Mouse (Mus musculus) myocyte (in vitro differentiated cells): ENCODE measurements around the gene Ifitm10. TPM values are rescaled to one million over a fixed set of nuclear protein-coding genes. Genes with fewer than 3 reads are reported as not detected.

Experiments used
- H3K27me3 ChIP-seq: one replicate; pipeline ENCODE4 v1.6.1; 2011; ENCODE audit not compliant: control insufficient read depth, insufficient read depth, insufficient read length
- H3K36me3 ChIP-seq: one replicate; pipeline ENCODE4 v1.6.1; 2011; ENCODE audit not compliant: control insufficient read depth, insufficient read depth
- H3K4me2 ChIP-seq: one replicate; pipeline ENCODE4 v1.6.1; 2011; ENCODE audit warnings: low read depth, control low read depth
- H3K4me3 ChIP-seq: one replicate; pipeline ENCODE4 v1.5.1; 2011; ENCODE audit warnings: mild to moderate bottlenecking, control low read depth, moderate library complexity
- H3K79me2 ChIP-seq: one replicate; pipeline ENCODE4 v1.6.1; 2011; ENCODE audit not compliant: control insufficient read depth, insufficient read depth
- H3ac ChIP-seq: one replicate; pipeline ENCODE4 v1.6.1; 2011; ENCODE audit not compliant: control insufficient read depth, insufficient read length
- CEBPB ChIP-seq: IDR thresholded peaks from 2 replicates; pipeline ENCODE4 v1.6.1; 2011; ENCODE audit warnings: mild to moderate bottlenecking, moderate library complexity; ENCODE audit not compliant: poor library complexity, insufficient read depth, severe bottlenecking
- E2F4 ChIP-seq: IDR thresholded peaks from one replicate; pipeline ENCODE4 v1.6.1; 2011; ENCODE audit warnings: mild to moderate bottlenecking, control low read depth, moderate library complexity; ENCODE audit not compliant: insufficient read depth
- MAX ChIP-seq: IDR thresholded peaks from one replicate; pipeline ENCODE4 v1.6.1; 2011; ENCODE audit warnings: low read depth, mild to moderate bottlenecking, control low read depth
- MYOD1 ChIP-seq, 3 experiments: IDR thresholded peaks; one replicate each; pipeline ENCODE4 v1.6.1; 2011; ENCODE audit warnings: control low read depth in 2 of 3, low read depth in 2 of 3, mild to moderate bottlenecking in 2 of 3, moderate library complexity in 1 of 3; ENCODE audit not compliant: insufficient read length in 2 of 3, control insufficient read depth in 1 of 3
- MYOG ChIP-seq, 3 experiments: IDR thresholded peaks; one replicate each; pipeline ENCODE4 v1.6.1; 2011; ENCODE audit warnings: control low read depth in 2 of 3, low read depth in 2 of 3, mild to moderate bottlenecking in 2 of 3; ENCODE audit not compliant: insufficient read length in 2 of 3, control insufficient read depth in 1 of 3, insufficient read depth in 1 of 3
- POLR2A ChIP-seq: IDR thresholded peaks from one replicate; pipeline ENCODE4 v1.6.1; 2011; ENCODE audit warnings: low read depth, mild to moderate bottlenecking, control low read depth, moderate library complexity; ENCODE audit not compliant: insufficient read length
- POLR2AphosphoS2 ChIP-seq: IDR thresholded peaks from one replicate; pipeline ENCODE4 v1.6.1; 2011; ENCODE audit warnings: low read depth, control low read depth; ENCODE audit not compliant: insufficient read length
- REST ChIP-seq: IDR thresholded peaks from one replicate; pipeline ENCODE4 v1.6.1; 2011; ENCODE audit warnings: mild to moderate bottlenecking, control low read depth, moderate library complexity; ENCODE audit not compliant: insufficient read depth, insufficient read length
- SRF ChIP-seq: IDR thresholded peaks from one replicate; pipeline ENCODE4 v1.6.1; 2011; ENCODE audit warnings: low read depth; ENCODE audit not compliant: control insufficient read depth, insufficient read length
- TCF12 ChIP-seq: IDR thresholded peaks from one replicate; pipeline ENCODE4 v1.6.1; 2011; ENCODE audit warnings: mild to moderate bottlenecking, control low read depth; ENCODE audit not compliant: poor library complexity, insufficient read depth, severe bottlenecking
- TCF3 ChIP-seq: IDR thresholded peaks from one replicate; pipeline ENCODE4 v1.6.1; 2011; ENCODE audit warnings: low read depth, control low read depth; ENCODE audit not compliant: insufficient read length
- USF1 ChIP-seq: IDR thresholded peaks from one replicate; pipeline ENCODE4 v1.6.1; 2011; ENCODE audit warnings: low read depth, mild to moderate bottlenecking, control low read depth, moderate library complexity
- polyA plus RNA-seq: library from polyadenylated mRNA; unstranded; fragments of >200 nt; fragmentation: generic; extraction: Trizol; gene quantifications from one replicate; pipeline ENCODE4 v1.2.1, GENCODE M21; 2012; ENCODE audit warnings: missing spikeins

Ifitm10 gene
- polyA plus RNA-seq, 1 experiment = 5.4 TPM

DNA sequence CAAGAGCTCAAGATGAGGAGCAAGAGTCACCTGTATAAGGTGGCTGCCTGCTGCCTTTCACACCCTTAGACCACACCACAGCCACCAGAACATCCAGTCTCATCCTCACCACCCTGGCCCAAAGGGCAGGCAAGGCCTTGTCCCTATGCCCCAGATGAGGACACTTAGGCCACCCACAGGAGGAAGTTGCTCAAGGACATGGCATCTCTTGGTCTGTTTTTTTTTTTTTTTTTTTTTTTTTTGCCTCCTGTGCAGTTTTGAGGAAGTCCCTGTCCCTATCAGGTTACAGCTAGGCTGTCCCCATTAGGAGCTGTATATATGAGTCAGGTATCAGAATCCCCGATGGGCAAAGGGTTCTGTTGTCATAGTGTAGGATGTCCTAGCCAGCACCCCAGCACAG lies 25.7 kb upstream of the Ifitm10 start:
- Histone ChIP-seq H3ac (no peak overlapping the region), H3K27me3 (no peaks in the 10 kb centered on the region), H3K36me3 (no peaks in the 10 kb centered on the region), H3K4me3 (no peak overlapping the region), H3K4me2 (no peak overlapping the region), H3K79me2 (no peaks in the 10 kb centered on the region)
- no peak for TF ChIP-seq E2F4
- no peak for TF ChIP-seq SRF
- TF ChIP-seq USF1 = no peak
- TF ChIP-seq MYOG (IDR thresholded peaks at IDR 0.05; ENCODE audit: control insufficient read depth in 1 of 3, insufficient read depth in 1 of 3, insufficient read length in 2 of 3, low read depth in 2 of 3) = no peak
- no peak for TF ChIP-seq POLR2A
- TF ChIP-seq MYOD1 (IDR thresholded peaks at IDR 0.05; ENCODE audit: control insufficient read depth in 1 of 3, insufficient read length in 2 of 3, low read depth in 2 of 3) = no peak
- TF ChIP-seq REST = no peak
- no peak for TF ChIP-seq TCF3
- no peak for TF ChIP-seq TCF12

DNA sequence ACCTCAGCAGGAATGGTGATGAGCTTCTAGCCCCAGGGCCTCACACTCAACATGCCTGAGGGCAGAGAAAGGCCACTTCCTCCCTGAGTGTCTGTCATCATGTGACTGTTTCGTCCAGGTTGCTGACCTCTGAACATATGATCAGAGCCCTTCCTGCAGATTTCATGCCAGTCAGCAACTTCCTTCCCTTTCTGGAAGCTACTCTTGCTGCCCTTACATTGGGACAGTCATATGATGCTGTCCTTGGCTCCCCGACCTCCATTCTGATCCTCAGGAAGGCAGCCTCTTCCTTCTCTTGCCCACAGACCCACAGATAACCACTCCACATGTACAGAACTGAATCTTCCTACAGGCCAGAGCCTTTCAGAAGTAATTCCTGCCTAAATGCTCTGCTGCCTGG lies 24.5 kb upstream of the Ifitm10 start:
- no peaks in the 10 kb centered on the region for H3K36me3 ChIP-seq
- TF ChIP-seq POLR2A (no peak), E2F4 (no peak), SRF (no peak), TCF12 (no peak), CEBPB (no peak), MYOD1 (IDR thresholded peaks at IDR 0.05; ENCODE audit: control insufficient read depth in 1 of 3, insufficient read length in 2 of 3, low read depth in 2 of 3) (no peak), TCF3 (no peak), REST (no peak), USF1 (no peak), POLR2AphosphoS2 (no peak), MAX (no peak), MYOG (IDR thresholded peaks at IDR 0.05; ENCODE audit: control insufficient read depth in 1 of 3, insufficient read depth in 1 of 3, insufficient read length in 2 of 3, low read depth in 2 of 3) (no peak)
- H3K27me3 ChIP-seq = no peaks in the 10 kb centered on the region
- H3K79me2 ChIP-seq = no peaks in the 10 kb centered on the region
- no peak overlapping the region for H3ac ChIP-seq
- H3K4me2 ChIP-seq = no peak overlapping the region
- no peak overlapping the region for H3K4me3 ChIP-seq

DNA sequence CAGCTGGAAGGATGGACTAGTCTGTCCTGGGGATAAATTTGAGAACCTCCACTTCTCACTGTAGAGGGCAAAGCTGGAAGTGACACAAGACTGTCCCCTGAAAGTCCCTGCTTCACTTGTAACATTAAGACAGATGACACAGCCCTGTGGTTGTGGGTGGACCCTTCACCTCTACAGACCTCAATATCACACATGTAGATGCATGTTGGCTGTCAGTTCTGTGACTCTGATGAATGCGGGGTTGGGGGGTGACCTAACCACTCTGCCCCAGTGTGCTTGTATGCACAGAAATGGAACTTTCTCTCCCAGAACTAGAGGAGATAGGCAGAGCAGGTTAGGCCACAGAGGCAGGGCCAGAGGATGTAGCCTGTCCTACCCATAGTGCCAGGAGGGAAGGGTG lies 23.1 kb upstream of the Ifitm10 start:
- no peak overlapping the region for H3ac ChIP-seq
- TF ChIP-seq USF1 (no peak), MYOG (IDR thresholded peaks at IDR 0.05; ENCODE audit: control insufficient read depth in 1 of 3, insufficient read depth in 1 of 3, insufficient read length in 2 of 3, low read depth in 2 of 3) (no peak), MAX (no peak)
- no peak overlapping the region for H3K4me3 ChIP-seq
- no peaks in the 10 kb centered on the region for H3K36me3 ChIP-seq
- H3K79me2 ChIP-seq = no peaks in the 10 kb centered on the region
- no peak overlapping the region for H3K4me2 ChIP-seq
- H3K27me3 ChIP-seq = no peaks in the 10 kb centered on the region

DNA sequence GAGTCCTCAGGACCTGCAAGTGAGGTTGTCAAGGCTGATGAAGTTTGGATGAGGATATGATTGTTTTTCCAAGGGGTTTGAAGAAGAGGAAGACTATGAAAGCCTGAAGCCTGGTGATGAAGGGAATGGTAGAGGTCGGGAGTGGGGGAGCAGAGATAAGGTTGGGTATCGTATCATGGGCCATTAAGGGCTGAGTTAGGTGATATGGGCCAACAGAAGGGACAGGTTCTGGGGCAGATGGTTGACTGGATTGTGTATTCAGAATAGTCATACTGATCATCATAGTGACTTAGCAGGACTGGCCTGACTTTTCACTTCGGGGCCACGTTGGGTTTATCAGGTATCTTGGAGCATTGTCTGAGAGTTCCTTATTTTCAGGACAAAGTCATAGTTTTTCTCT lies 21.9 kb upstream of the Ifitm10 start:
- Histone ChIP-seq H3K36me3 (no peaks in the 10 kb centered on the region), H3K4me2 (no peak overlapping the region), H3ac (no peak overlapping the region), H3K4me3 (no peak overlapping the region), H3K79me2 (no peaks in the 10 kb centered on the region), H3K27me3 (no peaks in the 10 kb centered on the region)
- TF ChIP-seq POLR2A (no peak), TCF12 (no peak), SRF (no peak), E2F4 (no peak), CEBPB (no peak), REST (no peak), MYOD1 (IDR thresholded peaks at IDR 0.05; ENCODE audit: control insufficient read depth in 1 of 3, insufficient read length in 2 of 3, low read depth in 2 of 3) (no peak), MYOG (IDR thresholded peaks at IDR 0.05; ENCODE audit: control insufficient read depth in 1 of 3, insufficient read depth in 1 of 3, insufficient read length in 2 of 3, low read depth in 2 of 3) (no peak), TCF3 (no peak), USF1 (no peak), POLR2AphosphoS2 (no peak), MAX (no peak)

DNA sequence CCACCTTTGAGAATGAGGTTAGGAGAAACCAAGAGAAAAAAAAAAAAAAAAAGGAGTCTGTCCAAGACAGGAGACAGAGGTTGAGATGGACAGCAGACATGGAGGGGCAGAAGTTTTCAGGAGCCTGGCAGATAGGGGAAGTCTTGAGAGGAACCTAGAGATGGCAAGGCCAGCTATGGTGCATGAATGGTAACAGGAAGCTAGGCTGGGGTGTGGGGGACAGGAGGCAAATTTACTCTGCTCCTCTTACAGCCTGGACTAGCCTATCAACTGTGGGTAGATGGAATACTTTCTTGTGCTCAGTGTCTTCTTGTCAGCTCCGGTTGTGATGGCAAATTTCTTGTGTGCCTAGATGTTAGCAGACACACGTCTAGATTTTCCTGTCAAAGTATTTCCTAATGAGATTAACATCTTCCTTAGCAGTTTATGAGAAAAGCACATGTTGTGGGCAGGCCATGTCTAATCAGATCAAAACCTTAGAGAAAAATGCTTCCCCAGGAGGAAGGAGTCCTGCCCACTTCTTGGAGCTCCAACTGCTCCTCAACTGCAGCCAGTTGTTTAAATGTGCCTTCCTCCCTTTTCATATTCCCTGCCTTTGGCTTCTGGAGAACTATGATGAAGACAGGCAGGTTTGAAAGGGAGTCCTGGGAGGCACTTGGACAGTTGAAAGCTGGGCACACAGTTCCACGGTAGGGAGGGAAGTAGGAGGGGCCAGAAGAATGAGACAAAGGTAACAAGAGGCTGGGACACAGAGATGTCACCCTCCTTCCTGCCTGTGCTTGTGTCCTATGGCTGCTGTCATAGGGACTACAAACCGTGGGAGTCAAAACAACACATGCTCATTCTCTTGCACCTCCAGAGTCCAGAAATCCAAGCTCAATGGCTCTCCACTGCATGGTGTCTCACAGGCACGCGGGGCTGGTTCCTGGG lies 21.0 kb upstream of the Ifitm10 start:
- H3K36me3 ChIP-seq = no peaks in the 10 kb centered on the region
- H3K4me3 ChIP-seq = no peak overlapping the region
- no peak overlapping the region for H3ac ChIP-seq
- no peak overlapping the region for H3K4me2 ChIP-seq
- no peaks in the 10 kb centered on the region for H3K79me2 ChIP-seq
- H3K27me3 ChIP-seq = no peaks in the 10 kb centered on the region
- TF ChIP-seq E2F4 = no peak
- no peak for TF ChIP-seq MYOG (IDR thresholded peaks at IDR 0.05; ENCODE audit: control insufficient read depth in 1 of 3, insufficient read depth in 1 of 3, insufficient read length in 2 of 3, low read depth in 2 of 3)
- no peak for TF ChIP-seq TCF3
- TF ChIP-seq MAX = no peak
- TF ChIP-seq POLR2A = no peak
- TF ChIP-seq TCF12 = no peak
- no peak for TF ChIP-seq MYOD1 (IDR thresholded peaks at IDR 0.05; ENCODE audit: control insufficient read depth in 1 of 3, insufficient read length in 2 of 3, low read depth in 2 of 3)
- no peak for TF ChIP-seq SRF
- no peak for TF ChIP-seq USF1
- no peak for TF ChIP-seq CEBPB
- no peak for TF ChIP-seq REST
- no peak for TF ChIP-seq POLR2AphosphoS2
